Mouse (Mus musculus): Measurements from ENCODE around the gene Gucd1. TPM values are rescaled to one million over a fixed set of nuclear protein-coding genes. Genes with fewer than 3 reads are reported as not detected.

Gene Gucd1
- polyA plus RNA-seq, 1 experiment: 87.2 TPM

DNA sequence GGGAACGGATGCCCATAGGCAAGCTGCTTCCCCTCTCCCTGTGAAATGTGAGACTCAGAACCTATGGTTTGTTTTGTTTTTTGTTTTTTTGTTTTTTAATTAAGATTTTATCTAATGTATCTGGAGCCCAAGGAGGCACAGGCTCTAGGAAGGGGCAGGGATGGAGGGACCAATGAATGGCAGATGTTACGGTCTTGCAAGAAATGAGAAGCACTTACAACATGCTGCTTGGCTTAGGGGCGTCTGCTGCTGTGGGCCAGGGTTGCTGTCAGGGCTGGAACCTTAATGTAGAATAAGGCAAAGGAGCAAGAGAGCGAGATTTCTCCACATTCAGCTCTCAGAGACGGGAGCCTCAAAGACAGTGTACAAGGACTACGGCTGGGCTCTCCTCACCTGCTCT lies 37.8 kb upstream of the Gucd1 start:
- Histone ChIP-seq H3K4me3 (ENCODE audit: extremely low read depth, insufficient read depth, insufficient read length) (no peak overlapping the region), H3K36me3 (ENCODE audit: control insufficient read depth, insufficient read depth, low read length) (no peaks in the 10 kb centered on the region), H3K4me1 (ENCODE audit: control insufficient read depth, insufficient read depth, insufficient read length) (peaks cover 8% of the 10 kb centered on the region), H3K27me3 (ENCODE audit: control insufficient read depth, insufficient read depth, low read length) (peaks cover 13% of the 10 kb centered on the region), H3K27ac (ENCODE audit: insufficient read depth, low read length) (no peak overlapping the region)
- no peak for DNase-seq (ENCODE audit: low read depth in 1 of 2, low spot score in 2 of 2)
- 91% methylated on average over 6 of the region's 6 CpGs for WGBS
- TF ChIP-seq POLR2A (IDR thresholded peaks at IDR 0.05; ENCODE audit: low read depth, low read length): no peak
- TF ChIP-seq CTCF (IDR thresholded peaks at IDR 0.05; ENCODE audit: extremely low read depth, insufficient read depth, insufficient read length, insufficient replicate concordance): no peak

DNA sequence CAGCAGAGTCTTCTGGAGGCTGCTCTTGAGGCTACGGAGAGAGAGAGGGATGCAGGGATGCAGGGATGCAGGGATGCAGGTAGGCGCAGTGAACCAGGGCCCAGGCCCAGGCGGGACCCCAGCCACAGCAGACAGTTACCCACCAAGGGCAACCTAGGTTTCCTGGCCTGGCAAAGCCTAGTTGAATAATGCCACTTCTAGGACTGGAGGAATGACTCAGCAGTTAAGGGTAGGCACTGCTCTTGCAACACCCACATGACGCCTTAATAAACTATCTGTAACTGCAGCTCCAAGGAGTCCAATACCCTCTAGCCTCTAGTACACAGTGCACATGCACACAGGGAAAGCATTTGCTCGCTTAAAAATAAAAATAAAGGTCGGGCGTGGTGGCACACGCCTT lies 36.3 kb upstream of the Gucd1 start:
- no peak for DNase-seq (ENCODE audit: low read depth in 1 of 2, low spot score in 2 of 2)
- Histone ChIP-seq H3K36me3 (ENCODE audit: control insufficient read depth, insufficient read depth, low read length) (no peaks in the 10 kb centered on the region), H3K27ac (ENCODE audit: insufficient read depth, low read length) (no peak overlapping the region), H3K27me3 (ENCODE audit: control insufficient read depth, insufficient read depth, low read length) (peaks cover 3% of the 10 kb centered on the region; the same call in 1 of the 2 replicates), H3K4me3 (ENCODE audit: extremely low read depth, insufficient read depth, insufficient read length) (no peak overlapping the region), H3K4me1 (ENCODE audit: control insufficient read depth, insufficient read depth, insufficient read length) (no peaks in the 10 kb centered on the region)
- TF ChIP-seq POLR2A (IDR thresholded peaks at IDR 0.05; ENCODE audit: low read depth, low read length): no peak
- TF ChIP-seq CTCF (IDR thresholded peaks at IDR 0.05; ENCODE audit: extremely low read depth, insufficient read depth, insufficient read length, insufficient replicate concordance): no peak
- WGBS: 70% methylated on average over 8 of the region's 8 CpGs

DNA sequence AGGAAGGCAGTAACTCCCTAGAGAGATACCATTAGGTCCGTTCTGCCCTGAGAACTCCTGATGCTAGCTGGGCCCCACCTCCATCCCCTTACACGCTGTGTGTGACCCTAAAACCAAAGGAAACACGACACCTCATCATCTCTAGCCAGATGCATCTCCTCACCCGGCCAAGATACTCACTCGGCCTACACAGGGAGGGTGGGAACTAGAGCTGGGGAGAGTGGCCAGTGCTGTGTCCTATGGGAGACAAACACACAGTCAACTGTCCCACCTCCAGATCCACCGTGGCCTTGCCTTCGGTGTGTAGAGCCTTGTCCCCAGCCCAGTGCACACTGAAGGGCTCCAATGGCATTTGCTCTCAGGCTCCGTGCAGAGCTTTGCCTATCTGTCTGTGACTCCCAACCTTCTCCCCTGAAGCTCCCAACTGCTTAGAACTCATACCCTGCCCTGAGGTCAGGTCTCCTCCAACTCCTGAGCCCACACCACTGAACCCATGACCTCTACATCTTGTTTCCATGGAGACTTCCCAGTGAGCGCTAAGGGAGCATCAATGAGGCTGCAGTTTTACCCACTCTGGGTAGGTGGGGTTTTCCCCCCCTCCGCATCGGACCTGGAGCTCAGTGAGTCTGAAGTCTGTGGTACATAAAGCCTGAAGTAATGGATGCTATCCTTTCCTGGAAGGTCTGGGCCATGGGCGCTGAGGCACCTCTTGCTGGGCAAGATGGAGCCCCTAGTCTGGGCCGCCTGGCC lies 35.1 kb upstream of the Gucd1 start:
- DNase-seq (ENCODE audit: low read depth in 1 of 2, low spot score in 2 of 2): no peak
- Histone ChIP-seq H3K36me3 (ENCODE audit: control insufficient read depth, insufficient read depth, low read length) (no peaks in the 10 kb centered on the region), H3K27me3 (ENCODE audit: control insufficient read depth, insufficient read depth, low read length) (peaks cover 3% of the 10 kb centered on the region; the same call in 1 of the 2 replicates), H3K4me1 (ENCODE audit: control insufficient read depth, insufficient read depth, insufficient read length) (no peaks in the 10 kb centered on the region), H3K4me3 (ENCODE audit: extremely low read depth, insufficient read depth, insufficient read length) (no peak overlapping the region), H3K27ac (ENCODE audit: insufficient read depth, low read length) (no peak overlapping the region)
- no peak for TF ChIP-seq CTCF (IDR thresholded peaks at IDR 0.05; ENCODE audit: extremely low read depth, insufficient read depth, insufficient read length, insufficient replicate concordance)
- TF ChIP-seq POLR2A (IDR thresholded peaks at IDR 0.05; ENCODE audit: low read depth, low read length): no peak
- WGBS: 87% methylated on average over 13 of the region's 13 CpGs

DNA sequence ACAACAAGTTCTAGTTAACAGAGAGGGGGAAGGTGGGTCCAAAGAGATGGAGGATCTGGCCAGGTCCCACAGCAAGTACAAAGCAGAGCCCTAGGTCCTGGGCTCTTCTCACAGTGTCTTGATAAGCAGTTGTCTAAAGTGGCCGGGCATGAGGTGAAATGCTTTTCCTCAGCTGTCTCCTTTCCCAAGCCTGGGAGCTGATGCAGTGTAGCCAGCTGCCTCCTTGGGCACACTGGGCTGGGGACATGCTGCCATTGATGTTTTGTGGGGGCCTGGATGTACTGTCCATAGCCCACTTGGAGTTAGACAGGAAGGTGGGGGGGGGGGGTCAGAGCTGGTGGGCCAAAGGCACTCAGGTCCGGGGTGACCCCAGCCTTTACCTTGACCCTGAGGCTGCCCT lies 34.3 kb upstream of the Gucd1 start:
- H3K4me3 ChIP-seq (ENCODE audit: extremely low read depth, insufficient read depth, insufficient read length): no peak overlapping the region
- no peak for DNase-seq (ENCODE audit: low read depth in 1 of 2, low spot score in 2 of 2)
- peaks cover 3% of the 10 kb centered on the region; the same call in 1 of the 2 replicates for H3K27me3 ChIP-seq (ENCODE audit: control insufficient read depth, insufficient read depth, low read length)
- H3K27ac ChIP-seq (ENCODE audit: insufficient read depth, low read length): no peak overlapping the region
- 84% methylated on average over 2 of the region's 2 CpGs for WGBS
- TF ChIP-seq CTCF (IDR thresholded peaks at IDR 0.05; ENCODE audit: extremely low read depth, insufficient read depth, insufficient read length, insufficient replicate concordance): no peak
- TF ChIP-seq POLR2A (IDR thresholded peaks at IDR 0.05; ENCODE audit: low read depth, low read length): no peak
- no peaks in the 10 kb centered on the region for H3K4me1 ChIP-seq (ENCODE audit: control insufficient read depth, insufficient read depth, insufficient read length)
- H3K36me3 ChIP-seq (ENCODE audit: control insufficient read depth, insufficient read depth, low read length): no peaks in the 10 kb centered on the region

DNA sequence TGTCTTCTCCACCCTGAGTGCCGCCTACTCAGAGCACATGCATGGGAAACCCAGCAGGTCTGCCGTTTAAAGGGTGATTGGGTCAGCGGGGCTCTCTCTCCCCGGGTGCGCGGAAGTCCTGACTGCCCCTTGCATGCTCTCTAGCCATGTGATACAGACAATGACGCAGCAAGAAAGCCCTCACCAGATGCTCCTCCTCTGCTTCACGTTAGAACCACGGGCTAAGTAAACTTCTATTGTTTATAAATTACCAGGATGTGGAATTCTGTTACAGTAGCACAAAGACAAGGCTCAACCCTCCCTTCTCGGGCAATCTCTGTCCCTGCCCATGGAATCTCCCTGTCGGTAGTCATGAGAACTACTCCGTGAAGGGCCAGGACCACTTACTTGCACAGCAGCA lies 33.4 kb upstream of the Gucd1 start:
- WGBS: 34% methylated on average over 12 of the region's 12 CpGs
- no peak for DNase-seq (ENCODE audit: low read depth in 1 of 2, low spot score in 2 of 2)
- H3K4me1 ChIP-seq (ENCODE audit: control insufficient read depth, insufficient read depth, insufficient read length): no peaks in the 10 kb centered on the region
- peaks cover 3% of the 10 kb centered on the region; the same call in 1 of the 2 replicates for H3K27me3 ChIP-seq (ENCODE audit: control insufficient read depth, insufficient read depth, low read length)
- H3K4me3 ChIP-seq (ENCODE audit: extremely low read depth, insufficient read depth, insufficient read length): no peak overlapping the region
- no peaks in the 10 kb centered on the region for H3K36me3 ChIP-seq (ENCODE audit: control insufficient read depth, insufficient read depth, low read length)
- no peak overlapping the region for H3K27ac ChIP-seq (ENCODE audit: insufficient read depth, low read length)
- no peak for TF ChIP-seq CTCF (IDR thresholded peaks at IDR 0.05; ENCODE audit: extremely low read depth, insufficient read depth, insufficient read length, insufficient replicate concordance)
- TF ChIP-seq POLR2A (IDR thresholded peaks at IDR 0.05; ENCODE audit: low read depth, low read length): no peak

DNA sequence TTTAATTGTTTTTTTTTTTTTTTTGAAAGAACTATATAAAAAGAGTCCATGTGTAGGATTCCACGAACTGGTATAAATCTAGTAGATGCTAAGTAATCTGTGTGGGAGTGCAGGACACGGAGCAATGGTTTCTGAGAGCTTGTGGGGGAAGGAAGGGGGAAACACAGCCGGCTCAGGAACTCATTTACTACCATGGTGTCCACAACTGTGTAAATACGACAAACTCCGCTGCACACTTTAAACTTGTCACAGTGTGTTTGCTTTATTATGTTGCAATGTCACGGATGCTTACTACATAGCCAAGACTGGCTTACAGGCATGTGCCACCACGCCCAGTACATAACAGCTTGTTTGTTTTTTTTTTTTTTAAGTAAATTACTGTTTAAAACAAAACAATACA lies 32.1 kb upstream of the Gucd1 start:
- no peak for TF ChIP-seq POLR2A (IDR thresholded peaks at IDR 0.05; ENCODE audit: low read depth, low read length)
- TF ChIP-seq CTCF (IDR thresholded peaks at IDR 0.05; ENCODE audit: extremely low read depth, insufficient read depth, insufficient read length, insufficient replicate concordance): no peak
- H3K4me3 ChIP-seq (ENCODE audit: extremely low read depth, insufficient read depth, insufficient read length): no peak overlapping the region
- WGBS: 77% methylated on average over 7 of the region's 7 CpGs
- H3K27me3 ChIP-seq (ENCODE audit: control insufficient read depth, insufficient read depth, low read length): peaks cover 3% of the 10 kb centered on the region; the same call in 1 of the 2 replicates
- no peak for DNase-seq (ENCODE audit: low read depth in 1 of 2, low spot score in 2 of 2)
- H3K27ac ChIP-seq (ENCODE audit: insufficient read depth, low read length): no peak overlapping the region
- no peaks in the 10 kb centered on the region for H3K36me3 ChIP-seq (ENCODE audit: control insufficient read depth, insufficient read depth, low read length)
- H3K4me1 ChIP-seq (ENCODE audit: control insufficient read depth, insufficient read depth, insufficient read length): no peaks in the 10 kb centered on the region

DNA sequence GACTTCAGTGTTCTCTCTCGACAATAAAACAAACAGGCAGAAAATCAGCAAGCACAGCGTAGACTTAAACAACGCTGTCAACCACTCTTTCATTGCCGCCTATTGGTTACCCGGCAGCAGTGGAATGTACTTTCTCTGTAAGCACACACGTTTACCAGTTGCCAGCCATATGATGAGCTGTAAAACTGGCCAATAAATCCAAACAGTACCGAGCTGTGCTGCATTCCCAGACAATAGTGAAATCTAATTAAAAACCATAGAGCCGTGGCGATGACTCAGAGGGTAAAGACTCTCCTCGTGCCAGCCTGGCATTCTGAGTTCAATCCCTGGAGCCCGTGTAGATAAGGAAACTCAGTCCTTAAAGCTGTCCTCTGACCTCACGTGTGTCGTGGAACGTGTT lies 30.7 kb upstream of the Gucd1 start:
- no peak for DNase-seq (ENCODE audit: low read depth in 1 of 2, low spot score in 2 of 2)
- H3K4me3 ChIP-seq (ENCODE audit: extremely low read depth, insufficient read depth, insufficient read length): no peak overlapping the region
- WGBS: 84% methylated on average over 14 of the region's 14 CpGs
- TF ChIP-seq POLR2A (IDR thresholded peaks at IDR 0.05; ENCODE audit: low read depth, low read length): no peak
- no peak for TF ChIP-seq CTCF (IDR thresholded peaks at IDR 0.05; ENCODE audit: extremely low read depth, insufficient read depth, insufficient read length, insufficient replicate concordance)
- H3K27me3 ChIP-seq (ENCODE audit: control insufficient read depth, insufficient read depth, low read length): peaks cover 3% of the 10 kb centered on the region; the same call in 1 of the 2 replicates
- H3K36me3 ChIP-seq (ENCODE audit: control insufficient read depth, insufficient read depth, low read length): no peaks in the 10 kb centered on the region
- no peaks in the 10 kb centered on the region for H3K4me1 ChIP-seq (ENCODE audit: control insufficient read depth, insufficient read depth, insufficient read length)
- no peak overlapping the region for H3K27ac ChIP-seq (ENCODE audit: insufficient read depth, low read length)
